Mouse (Mus musculus) liver, embryonic 14.5 days (tissue): ENCODE measurements around the gene Nr1h4. TPM values are rescaled to one million over a fixed set of nuclear protein-coding genes. Genes with fewer than 3 reads are reported as not detected.

Source experiments
- ATAC-seq: fragments of 200-750 bp; cut with Nextera tagmentation; 2 replicates; pipeline ENCODE4 v1.8.0; 2017; ENCODE audit warnings: moderate number of reproducible peaks, mild to moderate bottlenecking, moderate library complexity; ENCODE audit not compliant: insufficient read depth
- DNase-seq, 3 experiments: peaks; one replicate each; pipeline ENCODE4 v3.0.0-alpha.2; 2012 to 2013; ENCODE audit warnings: low read depth in 3 of 3, low spot score in 3 of 3
- H3K27ac ChIP-seq: fragments of 300-500 bp; sonication (generic); 2 replicates; pipeline ENCODE4 v1.5.1; 2014; ENCODE audit warnings: moderate library complexity, mild to moderate bottlenecking, control low read depth, inconsistent platforms
- H3K27me3 ChIP-seq: fragments of 300-500 bp; sonication (generic); 2 replicates; pipeline ENCODE4 v1.6.1; 2014; ENCODE audit warnings: mild to moderate bottlenecking, low read length, moderate library complexity; ENCODE audit not compliant: control insufficient read depth, insufficient read depth
- H3K36me3 ChIP-seq: fragments of 300-500 bp; sonication (generic); replicated peaks from 2 replicates; pipeline ENCODE4 v1.6.1; 2014; ENCODE audit warnings: low read depth; ENCODE audit not compliant: control insufficient read depth, insufficient read depth
- H3K4me1 ChIP-seq, 2 experiments: fragments of 200-500 bp in 1 of 2; fragments of 300-500 bp in 1 of 2; sonication (generic) in 1 of 2; replicated peaks; 2 replicates each; pipeline ENCODE4 v1.6.1; 2012 to 2014; ENCODE audit warnings: antibody characterized with exemption in 1 of 2, inconsistent platforms in 1 of 2, low read length in 1 of 2; ENCODE audit not compliant: control insufficient read depth in 2 of 2, insufficient read depth in 2 of 2
- H3K4me2 ChIP-seq: fragments of 300-500 bp; sonication (generic); 2 replicates; pipeline ENCODE4 v1.6.1; 2014; ENCODE audit warnings: low read depth, mild to moderate bottlenecking, control low read depth, moderate library complexity
- H3K4me3 ChIP-seq, 2 experiments: fragments of 200-500 bp in 1 of 2; fragments of 300-500 bp in 1 of 2; sonication (generic) in 1 of 2; 2 replicates each; pipeline ENCODE4 v1.5.1; 2012 to 2014; ENCODE audit warnings: low read depth in 2 of 2, low read length in 2 of 2, mild to moderate bottlenecking in 2 of 2, control low read depth in 1 of 2, inconsistent platforms in 1 of 2, moderate library complexity in 1 of 2; ENCODE audit not compliant: insufficient read depth in 1 of 2
- H3K9ac ChIP-seq: fragments of 300-500 bp; sonication (generic); replicated peaks from 2 replicates; pipeline ENCODE4 v1.6.1; 2014; ENCODE audit warnings: mild to moderate bottlenecking, control low read depth, moderate library complexity
- H3K9me3 ChIP-seq: fragments of 300-500 bp; sonication (generic); 2 replicates; pipeline ENCODE4 v1.6.1; 2016; ENCODE audit warnings: low read length, mixed read lengths; ENCODE audit not compliant: control insufficient read depth
- CTCF ChIP-seq: IDR thresholded peaks from 2 replicates; pipeline ENCODE4 v1.5.1; 2016; ENCODE audit warnings: antibody characterized with exemption, low read depth, control low read depth
- EP300 ChIP-seq: IDR thresholded peaks from 2 replicates; pipeline ENCODE4 v1.6.1; 2016; ENCODE audit warnings: antibody characterized with exemption, low read depth
- WGBS: fragments of 180-500 bp; shearing (Covaris S2); extraction: QIAGEN DNeasy Blood & Tissue Kit; methylation state at CpG from one replicate; pipeline ENCODE4 v1.1.7; 2014; ENCODE audit not compliant: insufficient replicate concordance; 5-methylcytosine and 5-hydroxymethylcytosine counted together
- polyA plus RNA-seq, 2 experiments: library from polyadenylated mRNA; depleted of rRNA in 1 of 2; stranded (reverse) in 1 of 2; unstranded in 1 of 2; fragments of >200 nt; fragmentation: Nextera tagmentation in 1 of 2; extraction: Ambion mirVana in 1 of 2; gene quantifications; 2 replicates each; pipeline versions ENCODE4 v1.2.1 to v1.2.3; 2012 to 2014

The Nr1h4 gene
- 1.9 and 2.9 TPM in 2 replicates for polyA plus RNA-seq (2012; rRNA removed)
- polyA plus RNA-seq (2014; fragmentation: Nextera tagmentation; extraction: Ambion mirVana), result 3.3 and 3.9 TPM in 2 replicates

DNA sequence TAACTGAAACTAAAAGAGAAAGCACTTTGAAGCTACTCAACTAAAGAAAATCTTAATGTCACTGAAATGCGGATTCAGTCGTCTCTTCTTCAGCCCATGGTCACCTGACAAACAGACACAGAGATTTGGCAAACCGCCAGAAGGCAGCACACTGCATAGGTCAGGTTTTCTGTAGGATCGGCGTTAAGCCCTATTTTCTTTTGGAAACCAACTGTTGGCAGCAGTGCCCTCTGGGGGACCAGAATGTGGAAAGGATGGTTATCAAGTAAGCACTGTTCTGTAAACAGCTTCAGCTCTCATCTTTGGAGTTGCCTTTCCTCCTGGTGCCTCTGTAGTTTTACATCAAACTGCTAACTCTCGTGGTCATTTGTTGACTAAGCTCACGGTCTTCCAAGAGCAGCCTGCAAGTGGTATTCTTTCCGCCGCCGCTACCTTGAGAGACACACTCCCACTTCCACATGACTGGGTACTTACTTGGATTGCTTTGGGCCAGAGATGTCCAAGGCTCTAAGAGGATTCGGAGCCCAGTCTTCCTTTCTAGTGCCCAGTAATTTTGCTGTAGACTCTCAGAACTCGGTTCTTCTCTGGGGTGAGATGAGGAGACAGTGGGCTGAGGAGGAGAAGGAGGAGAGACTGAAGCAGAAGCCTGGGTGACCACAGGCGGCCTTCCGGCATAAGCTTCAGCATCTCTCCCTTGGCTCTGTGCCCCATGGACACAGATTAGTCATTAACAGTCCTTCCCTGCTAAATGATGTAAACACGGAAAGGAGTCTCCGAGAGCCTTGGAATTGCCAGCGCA is at the start of gene Nr1h4:
Nr1h4 (minus strand) TSS at position 657 of the 799 bp plus-strand sequence.
- Histone ChIP-seq H3K9me3 (no peaks in the 10 kb centered on the region), H3K4me3 (peak within 1 kb of the TSS; percentile 13 to 24; a peak in 3 of 4 replicates), H3K9ac (no peak within 1 kb of the TSS), H3K4me2 (peak within 1 kb of the TSS; percentile 13; the same call in 1 of the 2 replicates), H3K27ac (no peak within 1 kb of the TSS), H3K4me1 (peaks cover 0 to 7% of the 10 kb centered on the region in 2 experiments; a peak in 2 of 4 replicates), H3K27me3 (no peaks in the 10 kb centered on the region), H3K36me3 (no peaks in the 10 kb centered on the region)
- no peak for TF ChIP-seq CTCF
- ATAC-seq (peak; percentile 36; the same call in 1 of the 2 replicates), DNase-seq (no peak)
- 59% methylated on average over 17 of the region's 17 CpGs for WGBS

DNA sequence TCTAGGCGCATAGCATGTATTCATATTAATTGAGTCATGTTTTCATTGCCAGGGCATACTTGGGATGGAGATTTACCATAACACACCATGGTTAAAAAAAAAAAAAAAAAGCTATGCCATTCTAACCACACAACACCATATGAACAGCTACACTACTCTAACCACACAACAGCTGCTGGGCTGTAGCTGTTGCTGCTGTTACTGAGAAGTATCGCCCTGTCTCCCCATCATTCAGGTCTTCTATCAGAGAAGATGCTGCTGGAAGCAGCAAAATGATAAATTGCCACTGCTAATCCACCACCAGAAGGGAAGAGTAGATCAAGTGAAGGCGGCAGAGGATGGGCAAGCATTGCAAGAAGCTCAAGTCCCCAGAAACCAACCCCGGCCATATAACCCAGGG is 45.4 kb upstream of the Nr1h4 start:
- Histone ChIP-seq H3K27ac (no peak overlapping the region), H3K36me3 (no peaks in the 10 kb centered on the region), H3K9me3 (no peaks in the 10 kb centered on the region), H3K4me1 (peaks cover 0 to 1% of the 10 kb centered on the region in 2 experiments; a peak in 1 of 4 replicates), H3K4me3 (no peak overlapping the region), H3K9ac (no peak overlapping the region), H3K4me2 (no peak overlapping the region), H3K27me3 (no peaks in the 10 kb centered on the region)
- ATAC-seq, result no peak
- TF ChIP-seq EP300 (no peak), CTCF (no peak)
- WGBS, result 66% methylated on average over 4 of the region's 4 CpGs
- no peak for DNase-seq

DNA sequence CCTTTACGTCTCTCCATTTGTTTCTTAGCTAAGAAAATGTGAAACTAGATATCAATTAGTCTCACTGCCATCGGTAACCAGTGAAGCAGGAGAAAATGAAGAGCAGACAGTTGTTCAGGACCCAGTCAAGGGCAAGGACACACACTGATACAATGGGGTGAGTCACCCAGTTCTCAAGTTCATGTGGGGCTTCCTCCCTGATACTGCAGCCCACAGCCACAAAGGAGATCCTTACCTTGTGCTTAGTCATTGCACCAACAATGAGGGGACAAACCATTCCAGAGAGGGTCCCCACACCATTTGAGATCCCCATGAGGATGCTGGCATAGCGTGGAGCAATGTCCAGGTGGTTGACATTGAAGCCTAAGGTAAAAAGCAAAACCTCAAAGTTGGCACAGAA is 44.3 kb upstream of the Nr1h4 start:
- H3K27ac ChIP-seq, result no peak overlapping the region
- no peaks in the 10 kb centered on the region for H3K36me3 ChIP-seq
- TF ChIP-seq EP300, result no peak
- H3K4me2 ChIP-seq, result no peak overlapping the region
- H3K9me3 ChIP-seq, result no peaks in the 10 kb centered on the region
- H3K4me1 ChIP-seq, result peaks cover 0 to 3% of the 10 kb centered on the region in 2 experiments; a peak in 1 of 4 replicates
- 60% methylated on average over 3 of the region's 3 CpGs for WGBS
- no peak for DNase-seq
- H3K9ac ChIP-seq, result no peak overlapping the region
- H3K4me3 ChIP-seq, result no peak overlapping the region
- H3K27me3 ChIP-seq, result no peaks in the 10 kb centered on the region
- ATAC-seq, result no peak

DNA sequence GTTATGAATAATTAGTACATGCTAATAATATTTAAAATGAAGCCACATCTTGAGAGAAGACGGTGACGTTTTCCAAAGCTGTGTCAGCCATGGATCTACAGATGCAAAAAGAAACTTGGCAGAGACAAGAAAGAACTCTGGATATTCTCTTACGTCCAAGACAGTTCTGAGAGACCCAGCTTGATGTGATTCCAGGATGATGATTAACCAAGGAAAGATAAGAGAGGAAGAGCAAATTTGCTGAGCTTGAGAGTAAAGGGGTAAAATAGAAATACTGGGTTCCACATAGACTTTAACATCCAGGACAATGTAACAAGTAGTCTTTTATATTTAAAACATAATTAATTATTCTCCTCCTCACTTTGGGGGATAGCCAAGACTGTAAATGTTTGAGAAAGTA is 40.0 kb upstream of the Nr1h4 start:
- WGBS, result 67% methylated on average over 3 of the region's 3 CpGs
- H3K27me3 ChIP-seq, result no peaks in the 10 kb centered on the region
- no peak overlapping the region for H3K4me3 ChIP-seq
- no peak for TF ChIP-seq EP300
- no peak for TF ChIP-seq CTCF
- no peaks in the 10 kb centered on the region for H3K9me3 ChIP-seq
- no peak overlapping the region for H3K4me2 ChIP-seq
- peaks cover 0 to 3% of the 10 kb centered on the region in 2 experiments; a peak in 1 of 4 replicates for H3K4me1 ChIP-seq
- H3K27ac ChIP-seq, result no peak overlapping the region
- H3K36me3 ChIP-seq, result no peaks in the 10 kb centered on the region
- ATAC-seq (no peak), DNase-seq (no peak)
- H3K9ac ChIP-seq, result no peak overlapping the region

DNA sequence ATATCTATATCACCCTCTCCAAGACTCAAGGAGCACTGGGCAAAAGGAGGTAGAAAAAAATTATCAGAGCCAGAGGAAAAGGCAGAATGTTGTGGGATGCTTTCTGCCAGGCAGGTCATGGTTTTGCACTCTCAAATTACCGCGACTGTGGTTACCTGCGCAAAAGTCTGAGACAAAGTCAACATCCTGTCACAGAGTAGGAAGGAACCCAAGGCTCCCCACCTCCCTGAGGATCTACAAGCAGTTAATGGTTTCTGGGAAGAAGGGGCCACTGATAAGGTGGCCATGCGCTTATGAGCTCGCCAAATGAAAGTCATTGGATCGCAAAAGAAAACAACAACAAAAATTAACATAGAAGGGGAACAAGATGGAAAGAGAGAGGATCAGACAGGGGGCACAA is 39.6 kb upstream of the Nr1h4 start:
- H3K4me2 ChIP-seq, result no peak overlapping the region

More for the DNA sequence above, 39.6 kb upstream of the Nr1h4 start:
- no peaks in the 10 kb centered on the region for H3K36me3 ChIP-seq
- DNase-seq, result no peak
- no peak overlapping the region for H3K4me3 ChIP-seq
- no peak overlapping the region for H3K9ac ChIP-seq
- H3K27me3 ChIP-seq, result no peaks in the 10 kb centered on the region
- H3K9me3 ChIP-seq, result no peaks in the 10 kb centered on the region
- peaks cover 0 to 3% of the 10 kb centered on the region in 2 experiments; a peak in 1 of 4 replicates for H3K4me1 ChIP-seq
- 50% methylated on average over 6 of the region's 6 CpGs for WGBS
- H3K27ac ChIP-seq, result no peak overlapping the region
- no peak for ATAC-seq
- TF ChIP-seq CTCF, result no peak
- no peak for TF ChIP-seq EP300
